Mouse (Mus musculus) ZHBTc4 (cell line): ENCODE results near the gene Tex14.
A peak's percentile ranks its signal among the peaks of the same experiment; 100 is the strongest.

Source experiments
- DNase-seq: peaks from one replicate; pipeline ENCODE4 v3.0.0-alpha.2; 2011; ENCODE audit warnings: low read depth, low spot score

Gene Tex14

GRCm38 (mm10) chr11:87570743-87571142 is 165.9 kb downstream of the Tex14 start:
- no peak for DNase-seq

- DNase-seq, result no peak
Observed at GRCm38 (mm10) chr11:87571361-87571950, 166.6 kb downstream of the Tex14 start.

- no peak for DNase-seq
Observed at GRCm38 (mm10) chr11:87573751-87574150, 168.9 kb downstream of the Tex14 start.

GRCm38 (mm10) chr11:87574520-87575180 is 169.8 kb downstream of the Tex14 start:
- no peak for DNase-seq

GRCm38 (mm10) chr11:87577601-87578248 is 172.9 kb downstream of the Tex14 start:
- no peak for DNase-seq

- peak; percentile 66 for DNase-seq
Observed at GRCm38 (mm10) chr11:87578249-87578962, 173.5 kb downstream of the Tex14 start.

GRCm38 (mm10) chr11:87578963-87579601 is 174.2 kb downstream of the Tex14 start:
- no peak for DNase-seq

GRCm38 (mm10) chr11:87579713-87580112 is 174.8 kb downstream of the Tex14 start:
- no peak for DNase-seq

- no peak for DNase-seq
Observed at GRCm38 (mm10) chr11:87580543-87581085, 175.7 kb downstream of the Tex14 start.

GRCm38 (mm10) chr11:87581161-87581865 is 176.4 kb downstream of the Tex14 start:
- no peak for DNase-seq

- no peak for DNase-seq
Observed at GRCm38 (mm10) chr11:87581933-87582710, 177.3 kb downstream of the Tex14 start.

- DNase-seq, result no peak
Observed at GRCm38 (mm10) chr11:87583291-87584034, 178.6 kb downstream of the Tex14 start.

GRCm38 (mm10) chr11:87584711-87585505 is 180.0 kb downstream of the Tex14 start:
- no peak for DNase-seq

- no peak for DNase-seq
Observed at GRCm38 (mm10) chr11:87587211-87587874, 182.5 kb downstream of the Tex14 start.

- no peak for DNase-seq
Observed at GRCm38 (mm10) chr11:87589605-87590004, 184.7 kb downstream of the Tex14 start.

- peak; percentile 33 for DNase-seq
Observed at GRCm38 (mm10) chr11:87590841-87591525, 186.1 kb downstream of the Tex14 start.
